Mouse (Mus musculus) embryo, embryonic 11.5 days (tissue): ENCODE measurements around the gene Adprh.
"Not testable (repeated sequence)": the region's sequence is repeated elsewhere in the genome, so short reads cannot be mapped to it uniquely, and the experiment has no call there.

Source experiments
- DNase-seq: peaks from one replicate; pipeline ENCODE4 v3.0.0-alpha.2; 2012; ENCODE audit warnings: low read depth, low spot score

The Adprh gene

GRCm38 (mm10) chr16:38452442-38453202, at the start of gene Adprh:
Gene Adprh (minus strand): TSS chr16:38452703.
- DNase-seq, result peak; percentile 80

GRCm38 (mm10) chr16:38496604-38497140, 44.2 kb upstream of the Adprh start:
- DNase-seq, result no peak

- no peak for DNase-seq
These were observed 41.4 kb upstream of the Adprh start for GRCm38 (mm10) chr16:38493890-38494289.

GRCm38 (mm10) chr16:38492551-38492950, 40.0 kb upstream of the Adprh start:
- DNase-seq, result no peak

- DNase-seq, result no peak
These were observed 31.2 kb upstream of the Adprh start for GRCm38 (mm10) chr16:38483582-38484309.

GRCm38 (mm10) chr16:38482780-38483562, 30.5 kb upstream of the Adprh start:
- no peak for DNase-seq

- DNase-seq, result no peak
These were observed 28.8 kb upstream of the Adprh start for GRCm38 (mm10) chr16:38481327-38481726.

- DNase-seq, result no peak
These were observed 25.8 kb upstream of the Adprh start for GRCm38 (mm10) chr16:38478296-38478695.

- not testable (repeated sequence) for DNase-seq
These were observed 24.7 kb upstream of the Adprh start for GRCm38 (mm10) chr16:38477241-38477608.

GRCm38 (mm10) chr16:38476312-38477240, 24.1 kb upstream of the Adprh start:
- peak; percentile 22 for DNase-seq

- DNase-seq, result no peak
These were observed 23.3 kb upstream of the Adprh start for GRCm38 (mm10) chr16:38475681-38476311.

- DNase-seq, result no peak
These were observed 22.3 kb upstream of the Adprh start for GRCm38 (mm10) chr16:38474677-38475286.

GRCm38 (mm10) chr16:38473661-38474060, 21.2 kb upstream of the Adprh start:
- DNase-seq, result no peak

- no peak for DNase-seq
These were observed 20.0 kb upstream of the Adprh start for GRCm38 (mm10) chr16:38472507-38472873.

GRCm38 (mm10) chr16:38471697-38472506, 19.4 kb upstream of the Adprh start:
- no peak for DNase-seq

- no peak for DNase-seq
These were observed 16.9 kb upstream of the Adprh start for GRCm38 (mm10) chr16:38469437-38469836.

- DNase-seq, result no peak
These were observed 16.2 kb upstream of the Adprh start for GRCm38 (mm10) chr16:38468706-38469018.

GRCm38 (mm10) chr16:38467917-38468705, 15.6 kb upstream of the Adprh start:
- DNase-seq, result no peak
